Mouse (Mus musculus): ENCODE measurements around the gene Mesd. TPM values are rescaled to one million over a fixed set of nuclear protein-coding genes. Genes with fewer than 3 reads are reported as not detected.
"Not testable (repeated sequence)": the region's sequence is repeated elsewhere in the genome, so short reads cannot be mapped to it uniquely, and the experiment has no call there.

The Mesd gene
- total RNA-seq, 1 experiment from 2014 or later = 19.8 TPM

DNA sequence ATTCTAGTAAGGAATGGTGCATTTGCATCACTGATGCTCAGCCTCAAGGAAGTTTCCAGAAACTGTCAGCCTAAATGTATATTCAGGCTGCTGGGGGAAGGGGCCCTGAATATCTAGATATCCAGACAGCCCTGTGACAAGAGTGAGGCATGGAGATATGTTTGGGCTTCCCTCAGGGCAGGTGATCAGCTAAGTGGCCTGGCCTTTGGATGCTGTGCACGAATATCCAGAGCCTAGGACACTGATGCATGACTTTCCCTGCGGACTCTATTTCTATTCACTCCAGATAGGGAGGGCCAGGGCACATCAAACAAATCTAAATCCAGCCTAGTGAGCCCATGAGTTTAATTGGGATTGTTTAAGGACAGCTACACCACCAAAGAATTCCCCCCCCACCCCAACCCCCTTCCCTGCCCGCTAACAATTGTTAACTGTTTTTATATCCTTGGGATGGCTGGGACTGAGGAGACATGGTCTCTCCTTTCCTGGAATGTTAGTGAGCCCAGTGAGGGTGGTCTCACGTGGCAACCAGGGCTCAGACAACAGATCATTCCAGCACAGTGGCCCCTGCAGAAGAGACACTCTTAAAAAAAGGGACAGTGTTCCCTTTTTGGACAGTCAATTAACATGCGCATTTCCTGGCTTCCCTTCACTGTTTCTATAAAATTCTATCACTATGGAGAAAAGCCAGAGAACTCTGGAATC lies 14.3 kb upstream of the Mesd start:
- ATAC-seq (ENCODE audit: extremely low read depth, insufficient number of reproducible peaks, low FRiP score, poor library complexity, severe bottlenecking) = no peak

DNA sequence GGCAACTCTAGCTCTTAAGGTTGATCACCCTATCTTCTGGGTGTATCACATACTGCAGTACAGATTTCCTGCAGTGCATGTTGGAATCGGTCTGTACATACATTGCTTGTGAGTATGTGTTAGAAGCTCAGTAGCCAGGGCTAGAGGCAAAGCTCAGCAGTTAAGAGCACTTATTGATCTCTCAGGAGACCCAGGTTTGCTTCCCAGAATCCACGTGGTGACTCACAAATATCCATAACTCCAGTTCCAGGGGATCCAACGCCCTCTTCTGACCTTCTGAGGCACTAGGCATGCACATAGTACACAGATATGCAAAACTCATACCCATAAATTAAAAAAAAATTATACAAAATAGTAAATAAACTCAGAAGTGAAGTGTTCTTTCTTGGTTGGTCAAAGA lies 7.2 kb upstream of the Mesd start:
- ATAC-seq (ENCODE audit: extremely low read depth, insufficient number of reproducible peaks, low FRiP score, poor library complexity, severe bottlenecking) = no peak

DNA sequence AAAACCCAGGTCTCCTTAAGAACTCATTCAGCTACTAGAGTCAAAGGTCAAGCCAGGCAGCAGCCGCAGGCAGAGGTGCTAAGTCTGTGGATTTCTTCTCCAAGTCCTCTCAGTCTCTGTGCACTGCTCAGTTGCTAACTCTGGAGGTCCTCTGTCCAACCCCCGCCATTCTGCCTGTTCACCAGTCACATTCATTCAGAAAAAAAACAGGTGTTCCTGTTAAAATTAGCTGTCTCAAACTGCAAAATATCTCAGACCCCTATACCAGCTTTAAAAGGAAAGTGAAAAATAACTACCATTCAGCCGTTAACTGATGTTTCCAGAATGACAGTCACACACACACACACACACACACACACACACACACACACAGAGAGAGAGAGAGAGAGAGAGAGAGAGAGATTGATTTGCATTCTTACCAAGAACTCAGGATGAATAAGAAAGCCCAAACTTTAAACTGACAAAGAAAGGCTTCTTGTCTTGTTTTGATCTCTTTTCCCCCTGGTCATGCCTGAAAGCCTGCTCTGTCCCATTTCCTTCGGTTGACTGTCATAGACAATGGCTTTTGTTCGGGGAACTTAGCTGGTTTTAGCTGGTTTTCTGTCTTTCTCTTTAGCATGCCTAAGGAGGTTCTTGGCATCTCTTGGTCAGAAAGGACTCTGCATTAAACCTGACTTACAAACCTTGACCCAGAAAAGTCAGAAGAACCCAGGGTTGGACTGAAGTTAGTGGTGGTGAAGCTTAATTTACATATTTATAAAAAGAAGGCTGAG lies 5.4 kb upstream of the Mesd start:
- no peak for ATAC-seq (ENCODE audit: extremely low read depth, insufficient number of reproducible peaks, low FRiP score, poor library complexity, severe bottlenecking)

DNA sequence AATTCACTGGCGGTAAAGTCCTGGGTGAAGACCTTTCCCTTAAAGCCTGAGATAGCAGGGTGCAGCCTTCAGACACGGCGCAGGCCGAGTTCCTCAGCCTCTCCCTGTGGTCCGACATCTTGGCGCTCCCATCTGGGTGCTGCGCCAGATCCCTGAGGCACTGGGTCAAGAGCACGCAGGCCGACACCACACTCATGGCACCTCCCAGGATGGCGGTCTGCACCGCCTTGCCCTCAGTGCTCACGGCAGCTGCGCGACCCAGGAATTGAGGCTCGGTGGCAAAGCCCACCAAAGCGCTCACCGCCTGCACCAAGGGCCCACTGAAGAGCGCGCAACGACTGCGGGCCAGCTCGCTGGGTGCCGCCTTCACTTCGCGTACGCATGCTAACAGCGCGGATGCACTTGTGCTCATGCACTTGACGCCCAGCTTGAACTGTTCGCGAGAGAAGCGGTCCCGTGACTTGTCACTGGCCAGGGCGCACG lies 2.1 kb upstream of the Mesd start:
- no peak for ATAC-seq (ENCODE audit: extremely low read depth, insufficient number of reproducible peaks, low FRiP score, poor library complexity, severe bottlenecking)

DNA sequence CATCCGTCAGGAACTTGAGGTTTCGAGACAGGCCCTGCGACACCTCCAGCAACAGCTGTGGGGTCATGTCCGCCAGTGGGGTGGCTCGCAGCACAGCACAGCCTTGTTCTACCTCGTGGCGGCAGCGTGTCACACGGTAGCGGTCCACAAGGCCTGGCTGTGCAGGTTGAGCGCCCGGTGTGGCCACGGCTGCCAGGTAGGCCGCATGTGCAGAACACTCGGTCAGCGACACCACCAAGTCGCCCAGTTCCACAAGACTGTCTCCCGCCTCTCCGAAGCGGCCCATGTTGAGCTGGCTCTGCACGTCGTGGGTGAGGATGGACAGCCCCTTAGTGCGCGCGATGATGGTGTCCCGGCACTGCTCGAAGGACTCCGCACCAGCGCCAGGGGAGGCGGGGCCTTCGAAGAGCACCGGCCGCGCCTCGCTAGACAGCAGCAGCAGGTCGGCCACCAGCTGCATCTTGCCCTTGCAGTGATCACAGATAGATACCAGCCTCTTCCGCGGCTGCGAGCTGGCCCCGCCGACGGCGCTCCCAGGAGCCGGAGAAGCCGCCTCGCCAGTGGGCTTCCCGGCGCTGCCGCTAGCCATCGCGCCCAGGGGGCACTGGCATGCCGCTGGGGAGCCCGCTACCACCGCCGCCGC lies 1.5 kb upstream of the Mesd start:
- ATAC-seq (ENCODE audit: extremely low read depth, insufficient number of reproducible peaks, low FRiP score, poor library complexity, severe bottlenecking) = no peak

DNA sequence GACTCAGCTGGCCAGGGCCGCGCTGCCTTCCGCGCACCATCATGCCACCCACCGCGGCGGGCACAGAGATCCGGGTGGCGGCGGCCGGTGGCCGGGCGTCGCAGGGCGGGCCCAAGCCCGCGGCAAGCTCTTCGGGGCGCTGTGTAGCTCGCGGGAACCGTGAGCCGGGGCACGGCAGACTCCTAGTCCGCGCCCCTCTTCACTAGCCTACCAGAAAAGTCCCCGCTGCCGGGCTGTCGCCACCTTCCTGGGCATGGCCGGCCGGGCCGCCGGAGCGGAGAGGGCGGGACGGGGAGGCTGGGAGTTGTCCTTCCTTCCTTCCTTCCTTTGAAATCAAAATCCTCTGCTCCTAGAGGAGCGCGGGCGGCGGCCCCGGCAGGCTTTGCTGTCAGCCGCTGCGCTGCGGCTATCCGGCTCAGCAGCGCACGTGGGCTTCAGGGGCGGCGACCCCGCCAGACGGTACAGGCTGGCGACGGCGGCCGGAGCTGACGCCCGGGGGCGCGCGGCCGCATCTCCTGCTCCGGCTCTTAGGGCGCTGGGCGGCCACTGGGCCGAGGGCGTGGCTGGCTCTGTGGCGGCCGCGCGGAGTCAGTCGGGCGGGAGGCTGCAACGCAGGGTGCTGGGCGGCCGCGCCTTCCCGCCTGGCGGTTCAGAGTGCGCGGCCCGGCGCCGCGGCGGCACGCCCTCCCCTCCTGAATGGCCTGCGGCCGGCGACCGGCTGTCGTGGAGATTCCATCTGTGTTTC lies 818 bp upstream of the Mesd start:
- ATAC-seq (ENCODE audit: extremely low read depth, insufficient number of reproducible peaks, low FRiP score, poor library complexity, severe bottlenecking) = peak; percentile 31; the same call in 1 of the 2 replicates

DNA sequence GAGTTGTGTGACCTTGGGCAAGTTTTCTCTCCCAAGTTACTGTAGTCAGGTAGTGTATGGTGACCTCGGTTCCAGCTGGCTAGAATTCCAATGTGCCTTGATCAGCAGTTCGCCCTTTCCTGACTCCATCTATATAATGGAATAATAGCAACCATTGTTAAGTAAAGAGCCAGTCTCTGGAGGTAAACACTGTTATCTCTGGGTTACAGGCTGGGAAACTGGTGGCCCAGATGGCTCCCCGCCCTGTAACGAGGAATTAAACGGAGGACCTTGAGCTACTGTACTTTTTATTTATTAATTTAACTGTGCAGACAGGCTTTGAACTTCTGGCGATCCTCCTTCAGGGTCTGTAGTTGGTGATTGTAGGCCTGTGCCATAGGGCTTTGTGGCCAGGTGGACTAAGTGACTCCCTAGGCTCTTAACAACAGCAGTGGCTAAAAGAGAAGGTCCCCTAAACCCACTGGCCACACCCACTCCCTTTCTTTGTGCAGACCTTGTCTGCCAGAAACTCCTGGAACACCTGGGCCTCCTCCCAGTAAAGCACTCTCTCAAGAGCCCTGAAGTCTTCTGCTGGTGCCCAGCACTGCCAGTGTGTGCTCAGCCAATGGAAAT lies 761 bp downstream of the Mesd start:
- ATAC-seq (ENCODE audit: extremely low read depth, insufficient number of reproducible peaks, low FRiP score, poor library complexity, severe bottlenecking) = no peak

DNA sequence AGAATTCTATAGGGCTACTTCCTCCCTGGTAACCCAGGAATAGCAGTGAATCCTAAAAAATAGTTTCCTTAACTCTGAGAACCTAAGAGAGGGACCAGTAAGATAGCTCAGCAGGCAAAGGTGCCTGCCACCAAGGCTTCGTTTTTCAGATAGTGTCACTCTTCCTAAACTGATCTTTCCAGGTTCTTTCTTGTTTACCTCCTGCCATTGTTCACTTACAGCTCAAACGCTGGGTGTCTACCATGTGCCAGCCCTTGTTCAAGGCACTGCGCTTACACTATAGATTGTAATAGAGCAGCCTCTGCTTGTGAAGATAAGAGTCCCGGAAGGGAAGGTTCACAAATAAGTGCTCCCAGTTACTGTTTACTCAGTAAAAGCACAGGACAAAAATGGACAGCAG lies 1.6 kb downstream of the Mesd start:
- no peak for ATAC-seq (ENCODE audit: extremely low read depth, insufficient number of reproducible peaks, low FRiP score, poor library complexity, severe bottlenecking)

DNA sequence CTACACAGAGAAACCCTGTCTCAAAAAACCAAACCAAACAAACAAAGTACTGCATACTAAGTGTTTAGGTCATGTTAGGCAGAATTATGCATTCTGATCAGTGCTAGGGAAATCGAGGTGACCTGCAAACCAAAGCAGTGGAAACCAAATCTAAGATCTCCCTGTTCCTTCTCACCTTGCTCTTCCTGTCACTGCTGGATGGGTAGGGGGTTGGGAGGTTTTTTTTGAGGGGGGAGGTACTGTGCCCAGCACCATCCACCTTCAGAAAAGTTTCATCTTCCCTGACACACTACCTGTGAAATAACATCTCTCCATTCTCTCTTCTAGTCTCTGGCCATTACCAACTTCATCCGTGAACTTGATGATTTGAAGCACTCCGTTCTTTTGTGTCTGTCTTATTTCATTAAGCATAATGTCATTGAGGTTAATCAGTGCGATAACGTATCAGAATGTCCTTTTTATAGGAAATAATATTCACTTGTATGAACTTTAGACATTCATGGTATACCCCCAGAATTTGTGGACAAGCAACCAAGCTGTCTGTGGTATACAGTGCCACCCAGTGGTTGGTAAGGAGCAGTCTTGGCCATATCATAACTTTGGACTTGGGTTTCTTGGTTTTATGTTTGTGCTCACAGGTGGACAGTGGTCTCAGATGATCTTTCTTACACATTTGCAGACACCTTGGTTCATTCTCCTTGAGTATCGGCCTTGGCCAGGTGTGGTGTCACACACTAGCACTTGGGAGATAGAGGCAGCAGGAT lies 2.3 kb downstream of the Mesd start:
- ATAC-seq (ENCODE audit: extremely low read depth, insufficient number of reproducible peaks, low FRiP score, poor library complexity, severe bottlenecking) = no peak

DNA sequence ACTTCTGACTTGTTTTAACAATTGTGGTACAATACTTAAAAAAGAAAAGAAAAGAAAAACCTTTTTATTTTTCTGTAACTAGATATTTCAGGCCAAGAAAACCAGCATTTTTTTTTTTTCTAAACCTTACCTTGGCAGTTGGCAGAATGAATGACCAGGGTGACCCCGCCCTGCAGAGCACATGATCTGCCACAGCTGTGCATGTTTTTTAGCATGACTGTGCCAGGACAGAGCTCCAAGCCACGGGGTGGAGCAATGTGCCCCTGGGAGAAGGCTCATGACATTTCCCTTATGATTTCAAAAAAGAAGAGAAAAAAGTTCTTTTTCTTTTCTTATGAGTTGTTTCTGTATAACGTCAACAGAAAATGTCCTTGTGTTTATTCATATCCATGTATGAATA lies 5.1 kb downstream of the Mesd start:
- no peak for ATAC-seq (ENCODE audit: extremely low read depth, insufficient number of reproducible peaks, low FRiP score, poor library complexity, severe bottlenecking)

DNA sequence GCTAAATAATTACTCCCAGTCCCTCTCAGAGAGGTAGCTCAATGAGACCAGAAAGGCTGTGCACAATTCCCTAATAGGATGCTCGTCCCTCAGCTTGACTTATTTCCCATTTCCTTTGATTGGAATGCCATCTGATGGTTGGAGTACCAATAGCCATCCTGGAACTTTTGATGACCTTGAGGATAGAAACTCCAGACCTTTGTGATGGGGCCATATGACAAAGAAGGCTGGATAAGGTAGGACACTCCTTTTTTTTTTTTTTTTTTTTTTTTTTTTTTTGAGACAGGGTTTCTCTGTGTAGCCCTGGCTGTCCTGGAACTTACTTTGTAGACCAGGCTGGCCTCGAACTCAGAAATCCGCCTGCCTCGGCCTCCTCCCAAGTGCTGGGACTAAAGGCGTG lies 5.7 kb downstream of the Mesd start:
- not testable (repeated sequence) for ATAC-seq (ENCODE audit: extremely low read depth, insufficient number of reproducible peaks, low FRiP score, poor library complexity, severe bottlenecking)

DNA sequence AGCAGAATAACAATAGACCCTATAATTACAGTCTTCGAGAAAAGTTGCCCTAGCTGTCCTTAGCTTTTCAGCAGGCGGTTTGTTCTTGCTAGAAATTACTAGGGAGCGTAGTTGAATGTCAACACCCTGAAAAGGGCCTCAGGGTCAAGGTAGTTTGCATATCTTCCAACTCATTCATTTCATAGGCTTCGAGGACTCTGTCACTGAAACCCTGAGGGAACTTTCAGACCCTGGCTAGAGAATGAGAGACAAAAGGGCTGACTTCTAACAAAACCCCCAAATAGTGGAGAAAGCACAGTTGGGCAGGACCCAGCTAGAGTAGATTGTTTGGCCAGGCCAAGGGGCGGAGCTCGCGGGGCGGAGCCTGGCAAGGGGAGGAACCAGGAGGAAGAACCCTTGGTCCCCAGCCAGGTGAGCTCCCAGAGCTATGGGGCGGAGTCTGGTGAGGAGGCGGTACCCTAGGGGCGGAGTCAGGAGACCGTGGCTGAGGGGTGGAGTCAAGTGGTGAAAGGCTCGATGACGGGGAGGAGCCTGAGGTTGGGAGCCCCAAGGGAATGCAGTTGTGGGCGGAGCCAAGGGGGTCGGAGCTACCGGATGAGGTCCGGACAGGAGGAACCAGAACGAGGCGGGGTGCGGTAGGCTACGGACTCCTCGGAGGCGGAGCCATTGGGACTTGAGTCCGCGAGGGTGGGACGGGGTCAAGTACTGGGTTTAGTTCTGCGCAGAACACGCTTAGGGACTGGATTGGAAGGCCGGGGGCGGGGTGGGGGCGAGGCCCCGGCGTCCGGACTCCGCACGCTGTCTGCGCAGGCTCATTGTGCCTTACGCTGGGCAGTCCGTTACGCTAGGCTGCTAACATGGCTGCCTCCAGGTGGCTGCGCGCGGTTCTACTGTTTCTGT lies 7.4 kb downstream of the Mesd start:
- ATAC-seq (ENCODE audit: extremely low read depth, insufficient number of reproducible peaks, low FRiP score, poor library complexity, severe bottlenecking) = peak; percentile 93

DNA sequence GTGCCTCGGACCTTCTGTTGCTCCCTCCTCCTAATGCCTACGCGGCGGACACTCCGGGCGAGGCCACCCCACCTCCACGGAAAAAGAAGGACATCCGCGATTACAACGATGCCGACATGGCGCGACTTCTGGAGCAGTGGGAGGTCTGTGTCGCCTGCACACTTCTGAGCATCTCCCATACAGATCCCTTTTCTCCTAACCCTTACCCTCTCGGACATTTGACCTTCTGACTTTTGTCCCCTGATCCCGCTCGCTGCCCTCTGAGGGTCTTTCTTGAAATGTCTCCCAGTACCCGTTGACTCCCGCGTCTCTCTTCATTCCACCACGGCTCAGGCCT lies 8.0 kb downstream of the Mesd start:
- no peak for ATAC-seq (ENCODE audit: extremely low read depth, insufficient number of reproducible peaks, low FRiP score, poor library complexity, severe bottlenecking)

DNA sequence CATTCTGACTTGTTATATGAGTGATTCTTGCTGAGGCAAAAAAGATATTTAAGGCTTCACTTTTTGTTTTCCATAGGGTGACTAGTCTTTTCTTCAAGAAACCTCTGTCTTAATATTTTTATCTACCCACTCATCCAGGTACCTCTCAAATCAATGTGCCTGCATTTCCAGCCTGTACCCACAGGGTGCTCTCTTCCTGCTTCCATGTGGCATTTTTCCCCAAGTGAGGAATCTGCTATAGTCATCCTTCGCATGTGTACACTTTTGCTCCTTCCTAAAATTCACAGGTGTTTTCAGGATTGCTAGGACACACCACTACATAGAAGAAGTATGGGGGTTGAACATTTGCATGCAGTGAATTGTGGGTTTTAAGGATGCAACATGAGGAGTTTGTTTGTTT lies 10.1 kb downstream of the Mesd start:
- no peak for ATAC-seq (ENCODE audit: extremely low read depth, insufficient number of reproducible peaks, low FRiP score, poor library complexity, severe bottlenecking)

DNA sequence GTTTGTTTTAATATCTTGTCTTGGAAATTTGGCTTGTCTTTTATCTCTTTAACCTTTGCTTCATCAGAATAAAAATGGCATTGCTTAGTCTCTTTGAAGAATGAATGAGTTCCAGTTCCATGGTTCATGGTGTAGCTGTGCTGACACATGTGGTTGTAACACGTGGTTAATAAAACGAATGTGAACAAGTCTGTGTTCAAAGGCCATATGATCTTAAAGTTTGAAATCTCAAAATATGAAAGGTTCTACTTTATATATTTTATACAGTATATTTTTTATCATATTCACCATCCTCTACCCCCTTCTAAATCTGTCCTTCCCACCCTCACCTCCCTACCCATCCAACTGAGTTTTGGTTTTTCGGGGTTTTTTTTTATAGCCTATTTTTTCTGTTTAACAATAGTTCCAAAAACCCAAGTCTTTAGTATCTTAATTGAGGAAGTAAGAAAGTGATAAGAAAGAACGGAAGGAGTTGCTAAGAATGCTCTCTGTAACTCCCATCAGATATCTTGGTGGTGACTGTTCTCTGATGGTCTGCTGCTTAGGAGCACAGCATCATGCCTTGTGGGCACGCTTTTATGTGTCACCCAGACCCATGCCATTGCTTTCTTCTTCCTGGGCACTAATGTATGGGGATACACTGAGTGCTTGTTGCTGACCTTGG lies 11.9 kb downstream of the Mesd start:
- no peak for ATAC-seq (ENCODE audit: extremely low read depth, insufficient number of reproducible peaks, low FRiP score, poor library complexity, severe bottlenecking)

DNA sequence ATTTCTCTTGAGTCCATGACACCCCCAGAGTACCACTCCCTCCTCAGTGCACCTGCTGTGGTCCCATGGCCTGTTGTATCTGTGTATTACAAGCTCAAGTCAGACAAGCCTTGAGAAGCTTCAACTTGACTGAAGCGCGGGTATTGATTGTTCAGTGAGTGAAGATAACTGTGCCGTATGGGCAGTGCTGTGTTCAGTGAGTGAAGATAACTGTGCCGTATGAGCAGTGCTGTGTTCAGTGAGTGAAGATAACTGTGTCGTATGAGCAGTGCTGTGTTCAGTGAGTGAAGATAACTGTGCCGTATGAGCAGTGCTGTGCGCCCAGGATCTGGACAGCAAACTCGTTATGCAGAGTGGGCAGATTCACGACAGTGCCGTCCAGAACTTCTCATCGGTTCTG lies 14.0 kb downstream of the Mesd start:
- no peak for ATAC-seq (ENCODE audit: extremely low read depth, insufficient number of reproducible peaks, low FRiP score, poor library complexity, severe bottlenecking)

DNA sequence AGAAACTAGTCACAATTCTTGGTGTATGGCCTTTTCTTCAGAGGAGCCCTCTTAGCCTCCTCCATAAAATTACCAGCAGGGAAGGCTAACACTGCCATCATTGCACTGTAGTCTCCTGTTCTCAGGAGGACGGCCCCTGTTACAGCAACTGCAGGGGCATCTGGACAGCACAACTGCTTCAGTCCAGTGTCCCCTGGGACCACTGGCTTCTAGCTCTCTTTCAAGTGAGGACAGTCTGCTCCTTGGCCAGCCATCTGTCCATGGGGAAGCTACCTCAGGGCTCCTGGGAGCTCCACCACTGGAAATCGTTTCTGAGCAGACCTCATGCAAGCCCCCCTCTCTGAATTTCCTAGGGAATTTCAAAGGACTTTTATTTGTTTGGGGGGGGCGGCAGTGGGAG lies 16.3 kb downstream of the Mesd start:
- ATAC-seq (ENCODE audit: extremely low read depth, insufficient number of reproducible peaks, low FRiP score, poor library complexity, severe bottlenecking) = no peak

All from neutrophil, adult 5-6 weeks (primary cell).